Mouse (Mus musculus): Measurements from ENCODE around the gene Rbbp6. TPM values are rescaled to one million over a fixed set of nuclear protein-coding genes. Genes with fewer than 3 reads are reported as not detected.

The Rbbp6 gene
- polyA plus RNA-seq, 1 experiment from 2014 or later: 37.1 TPM

DNA sequence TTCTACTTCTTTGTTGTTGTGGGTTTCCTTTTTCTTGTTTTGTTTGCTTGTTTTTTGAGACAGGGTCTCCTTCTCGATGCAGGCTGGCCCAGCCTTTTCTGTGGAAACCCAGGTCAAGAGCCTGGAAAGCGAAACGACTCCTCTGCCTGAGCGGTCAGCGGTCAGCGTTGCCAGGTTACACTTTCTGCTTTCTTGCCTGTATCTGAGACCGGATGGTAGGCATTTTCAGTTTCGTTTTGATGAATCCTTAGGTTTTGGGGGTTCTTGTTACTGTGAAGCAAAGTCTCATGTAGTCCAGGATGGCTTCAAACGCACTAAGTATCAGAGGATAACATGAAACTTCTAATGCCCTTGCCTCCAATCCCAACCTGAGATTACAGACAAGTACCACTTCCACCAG lies 59.6 kb downstream of the Rbbp6 start:
- ATAC-seq (ENCODE audit: low read depth): no peak
- Histone ChIP-seq H3K4me1 (ENCODE audit: control insufficient read depth, insufficient read depth, low read length) (no peaks in the 10 kb centered on the region), H3K9me3 (ENCODE audit: control insufficient read depth, low read length) (no peaks in the 10 kb centered on the region), H3K27ac (ENCODE audit: low read depth, low read length) (no peak overlapping the region), H3K27me3 (ENCODE audit: control insufficient read depth, insufficient read depth, low read length) (no peaks in the 10 kb centered on the region), H3K4me2 (ENCODE audit: low read depth, low read length) (no peak overlapping the region), H3K4me3 (ENCODE audit: low read depth, low read length) (no peak overlapping the region), H3K36me3 (ENCODE audit: control insufficient read depth, insufficient read depth, low read length) (no peaks in the 10 kb centered on the region), H3K9ac (replicated peaks; ENCODE audit: low read depth, low read length) (no peak overlapping the region)
- 66% methylated on average over 9 of the region's 9 CpGs for WGBS

DNA sequence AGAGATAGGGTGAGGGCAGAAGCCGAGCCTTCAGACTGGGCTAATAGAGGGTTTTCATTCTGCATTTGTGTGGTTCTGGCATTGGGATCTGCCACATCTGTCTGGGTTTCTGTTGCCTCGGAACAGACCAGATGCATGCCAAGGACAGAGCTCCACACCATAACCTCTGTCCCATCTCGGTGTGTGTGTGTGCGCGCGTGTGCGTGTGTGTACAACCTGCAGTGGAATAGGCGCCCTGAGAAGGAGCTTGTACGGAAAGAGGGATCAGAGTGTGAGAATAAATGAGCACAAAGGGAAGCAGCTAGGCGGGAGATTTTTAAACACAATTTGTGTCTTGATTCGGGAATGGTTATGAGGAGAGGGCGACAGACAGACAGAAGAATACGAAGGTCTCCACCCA lies 64.8 kb downstream of the Rbbp6 start:
- Histone ChIP-seq H3K4me1 (ENCODE audit: control insufficient read depth, insufficient read depth, low read length) (peaks cover 8% of the 10 kb centered on the region), H3K27me3 (ENCODE audit: control insufficient read depth, insufficient read depth, low read length) (no peaks in the 10 kb centered on the region), H3K9me3 (ENCODE audit: control insufficient read depth, low read length) (no peaks in the 10 kb centered on the region), H3K4me2 (ENCODE audit: low read depth, low read length) (peak overlapping the region; percentile 81), H3K9ac (replicated peaks; ENCODE audit: low read depth, low read length) (peak overlapping the region; percentile 64), H3K4me3 (ENCODE audit: low read depth, low read length) (peak overlapping the region; percentile 41), H3K27ac (ENCODE audit: low read depth, low read length) (peak overlapping the region; percentile 76), H3K36me3 (ENCODE audit: control insufficient read depth, insufficient read depth, low read length) (no peaks in the 10 kb centered on the region)
- 13% methylated on average over 13 of the region's 13 CpGs for WGBS
- peak; percentile 35 for ATAC-seq (ENCODE audit: low read depth)

DNA sequence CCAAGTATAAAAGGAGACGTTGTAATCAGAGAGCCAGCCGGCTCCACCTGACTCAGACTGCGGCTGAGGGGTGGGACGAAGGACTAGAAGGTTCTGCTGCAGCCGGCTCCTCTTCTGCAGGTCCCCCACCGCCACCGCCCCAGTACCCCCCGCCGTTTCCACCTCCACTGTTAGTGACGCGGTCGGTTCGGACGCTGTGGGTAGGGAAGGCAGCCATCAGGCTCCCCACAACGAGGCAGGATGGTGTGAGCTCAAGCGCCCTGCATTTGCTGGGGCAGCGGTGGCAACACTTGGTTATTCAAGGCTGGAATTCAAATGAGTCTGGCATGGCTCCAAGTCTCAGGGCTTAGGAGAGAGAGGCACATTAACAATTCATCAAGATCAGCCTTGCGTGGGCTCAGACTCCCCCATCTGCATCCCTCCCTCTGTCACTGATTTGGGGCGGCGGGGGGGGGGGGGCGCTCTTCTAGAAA lies 65.3 kb downstream of the Rbbp6 start:
- Histone ChIP-seq H3K36me3 (ENCODE audit: control insufficient read depth, insufficient read depth, low read length) (no peaks in the 10 kb centered on the region), H3K4me1 (ENCODE audit: control insufficient read depth, insufficient read depth, low read length) (peaks cover 8% of the 10 kb centered on the region), H3K4me3 (ENCODE audit: low read depth, low read length) (peak overlapping the region; percentile 41), H3K9me3 (ENCODE audit: control insufficient read depth, low read length) (no peaks in the 10 kb centered on the region), H3K4me2 (ENCODE audit: low read depth, low read length) (peak overlapping the region; percentile 81), H3K9ac (replicated peaks; ENCODE audit: low read depth, low read length) (peak overlapping the region; percentile 64), H3K27me3 (ENCODE audit: control insufficient read depth, insufficient read depth, low read length) (no peaks in the 10 kb centered on the region), H3K27ac (ENCODE audit: low read depth, low read length) (peak overlapping the region; percentile 76)
- under 1% methylated on average over 20 of the region's 21 CpGs for WGBS
- peak; percentile 84 for ATAC-seq (ENCODE audit: low read depth)

DNA sequence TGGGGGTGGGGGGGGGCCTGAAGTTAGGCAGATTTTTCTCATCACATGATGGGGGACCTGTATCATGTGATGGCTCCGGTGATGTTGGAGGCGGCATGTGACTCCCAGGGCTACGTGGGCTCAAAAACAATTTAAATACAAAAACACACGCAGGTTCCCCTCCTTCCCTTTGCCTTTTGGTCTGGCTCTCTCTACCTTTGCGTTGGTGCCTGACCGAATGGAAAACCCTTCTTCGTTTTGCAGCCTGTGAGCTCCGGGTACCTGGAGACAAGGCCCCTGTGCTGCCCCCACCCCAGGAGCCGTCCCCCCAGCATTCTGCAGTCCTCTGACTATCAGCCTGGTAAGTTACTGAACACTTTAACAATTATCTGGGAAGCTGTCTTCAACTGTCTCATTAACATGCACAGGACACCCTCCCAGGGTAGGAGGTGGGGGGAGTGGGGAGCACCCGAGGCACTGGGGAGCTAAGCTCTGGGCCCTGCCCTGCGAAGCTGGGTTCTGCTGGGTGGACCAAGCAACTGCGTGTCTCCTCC lies 65.8 kb downstream of the Rbbp6 start:
- under 1% methylated on average over 12 of the region's 12 CpGs for WGBS
- Histone ChIP-seq H3K27me3 (ENCODE audit: control insufficient read depth, insufficient read depth, low read length) (no peaks in the 10 kb centered on the region), H3K9ac (replicated peaks; ENCODE audit: low read depth, low read length) (peak overlapping the region; percentile 64), H3K4me1 (ENCODE audit: control insufficient read depth, insufficient read depth, low read length) (peaks cover 8% of the 10 kb centered on the region), H3K36me3 (ENCODE audit: control insufficient read depth, insufficient read depth, low read length) (no peaks in the 10 kb centered on the region), H3K4me3 (ENCODE audit: low read depth, low read length) (peak overlapping the region; percentile 41), H3K4me2 (ENCODE audit: low read depth, low read length) (peak overlapping the region; percentile 81), H3K27ac (ENCODE audit: low read depth, low read length) (peak overlapping the region; percentile 76), H3K9me3 (ENCODE audit: control insufficient read depth, low read length) (no peaks in the 10 kb centered on the region)
- peak; percentile 77 for ATAC-seq (ENCODE audit: low read depth)

DNA sequence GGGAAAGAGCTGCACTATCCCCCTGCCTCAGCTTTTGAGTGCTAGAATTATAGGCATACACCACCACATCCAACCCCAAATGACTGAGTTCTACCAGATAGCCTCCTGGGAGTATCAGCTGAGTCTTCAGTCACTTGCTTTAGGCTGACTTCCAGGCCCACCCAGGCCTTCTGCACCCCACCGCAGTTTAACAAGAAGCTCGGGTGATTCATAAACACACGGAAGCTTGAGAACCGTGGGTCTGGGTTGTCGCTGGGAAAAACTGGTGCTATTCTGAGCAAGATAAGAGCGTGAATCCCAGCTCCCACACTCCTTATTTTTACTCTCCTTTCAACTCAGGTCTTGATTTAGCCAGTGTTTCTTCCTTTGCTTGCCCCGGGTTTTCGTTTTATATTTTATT lies 69.8 kb downstream of the Rbbp6 start:
- Histone ChIP-seq H3K27me3 (ENCODE audit: control insufficient read depth, insufficient read depth, low read length) (no peaks in the 10 kb centered on the region), H3K4me1 (ENCODE audit: control insufficient read depth, insufficient read depth, low read length) (peaks cover 6% of the 10 kb centered on the region), H3K36me3 (ENCODE audit: control insufficient read depth, insufficient read depth, low read length) (no peaks in the 10 kb centered on the region), H3K9me3 (ENCODE audit: control insufficient read depth, low read length) (no peaks in the 10 kb centered on the region), H3K4me3 (ENCODE audit: low read depth, low read length) (no peak overlapping the region), H3K4me2 (ENCODE audit: low read depth, low read length) (no peak overlapping the region), H3K9ac (replicated peaks; ENCODE audit: low read depth, low read length) (no peak overlapping the region), H3K27ac (ENCODE audit: low read depth, low read length) (no peak overlapping the region)
- 89% methylated on average over 8 of the region's 8 CpGs for WGBS
- ATAC-seq (ENCODE audit: low read depth): no peak

DNA sequence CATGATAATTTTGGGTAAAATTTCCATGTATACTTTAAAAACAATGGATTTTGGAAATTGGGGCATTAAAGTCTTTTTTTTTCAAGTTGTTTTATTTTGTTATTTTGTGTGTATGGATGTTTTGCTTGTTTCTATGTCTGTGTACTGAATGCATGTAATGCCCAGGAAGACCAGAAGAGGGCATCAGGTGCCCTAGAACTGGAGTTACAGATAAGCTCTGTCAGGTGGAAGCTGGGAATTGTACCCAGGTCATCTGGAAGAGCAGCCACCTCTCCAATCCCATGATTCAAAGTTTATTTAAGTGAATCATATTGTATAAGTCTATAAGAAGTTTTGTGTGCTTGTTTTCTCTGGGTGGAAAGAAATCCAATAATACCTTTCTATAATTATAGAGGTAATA lies 73.8 kb downstream of the Rbbp6 start:
- no peak overlapping the region for H3K4me2 ChIP-seq (ENCODE audit: low read depth, low read length)
- no peaks in the 10 kb centered on the region for H3K27me3 ChIP-seq (ENCODE audit: control insufficient read depth, insufficient read depth, low read length)
- no peaks in the 10 kb centered on the region for H3K36me3 ChIP-seq (ENCODE audit: control insufficient read depth, insufficient read depth, low read length)
- no peak for ATAC-seq (ENCODE audit: low read depth)
- no peak overlapping the region for H3K9ac ChIP-seq (replicated peaks; ENCODE audit: low read depth, low read length)
- no peak overlapping the region for H3K4me3 ChIP-seq (ENCODE audit: low read depth, low read length)
- no peaks in the 10 kb centered on the region for H3K9me3 ChIP-seq (ENCODE audit: control insufficient read depth, low read length)
- no peaks in the 10 kb centered on the region for H3K4me1 ChIP-seq (ENCODE audit: control insufficient read depth, insufficient read depth, low read length)
- no peak overlapping the region for H3K27ac ChIP-seq (ENCODE audit: low read depth, low read length)

DNA sequence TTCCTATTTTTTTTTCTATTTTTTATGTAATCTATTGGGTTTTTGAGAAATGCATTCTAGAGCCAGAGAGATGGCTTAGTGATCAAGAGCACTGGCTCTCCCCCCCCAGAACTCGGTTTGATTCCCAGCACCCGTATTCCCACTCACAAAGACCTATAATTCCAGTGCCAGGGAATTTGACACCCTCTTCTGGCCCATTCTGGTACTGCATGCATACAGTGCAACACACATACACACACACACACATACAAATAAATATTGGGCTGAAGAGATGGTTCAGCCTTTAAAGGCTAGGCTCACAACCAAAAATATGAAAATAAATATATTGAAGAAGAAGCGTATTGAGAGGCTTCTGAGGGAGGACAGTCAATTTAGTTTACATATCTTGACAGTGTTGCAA lies 79.7 kb downstream of the Rbbp6 start:
- Histone ChIP-seq H3K27me3 (ENCODE audit: control insufficient read depth, insufficient read depth, low read length) (no peaks in the 10 kb centered on the region), H3K9me3 (ENCODE audit: control insufficient read depth, low read length) (no peaks in the 10 kb centered on the region), H3K36me3 (ENCODE audit: control insufficient read depth, insufficient read depth, low read length) (no peaks in the 10 kb centered on the region), H3K4me3 (ENCODE audit: low read depth, low read length) (no peak overlapping the region), H3K4me1 (ENCODE audit: control insufficient read depth, insufficient read depth, low read length) (no peaks in the 10 kb centered on the region), H3K27ac (ENCODE audit: low read depth, low read length) (no peak overlapping the region), H3K9ac (replicated peaks; ENCODE audit: low read depth, low read length) (no peak overlapping the region), H3K4me2 (ENCODE audit: low read depth, low read length) (no peak overlapping the region)
- 91% methylated on average over 3 of the region's 3 CpGs for WGBS
- ATAC-seq (ENCODE audit: low read depth): no peak

DNA sequence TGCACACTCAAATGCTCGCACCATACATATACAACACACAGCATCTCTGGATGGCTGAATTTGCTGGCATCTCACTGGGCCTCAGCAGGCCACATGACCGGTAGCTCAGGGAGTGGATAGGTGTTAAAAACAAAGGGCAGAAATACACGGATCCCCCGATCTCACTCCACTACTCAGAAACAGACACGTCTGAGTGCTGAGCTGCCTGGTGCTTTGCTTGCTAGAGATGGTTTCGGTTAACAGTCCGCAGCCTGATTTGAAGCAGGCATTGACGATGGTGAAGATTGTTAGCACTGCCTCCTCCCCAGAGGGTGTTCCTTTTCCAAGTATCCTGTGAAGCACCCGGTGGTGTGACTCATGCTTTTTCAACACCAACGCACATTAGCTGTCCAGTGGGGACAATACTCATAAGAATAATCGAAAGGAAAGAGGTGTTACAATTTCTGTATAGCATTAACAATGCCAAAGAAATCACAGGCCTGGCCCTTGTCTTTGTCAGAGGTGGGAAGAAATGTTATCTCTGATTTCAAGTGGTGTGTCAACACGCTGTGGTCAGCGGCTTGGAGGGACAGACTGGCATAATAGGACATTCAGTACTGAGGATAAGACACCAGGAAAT lies 81.1 kb downstream of the Rbbp6 start:
- 75% methylated on average over 13 of the region's 13 CpGs for WGBS
- no peaks in the 10 kb centered on the region for H3K9me3 ChIP-seq (ENCODE audit: control insufficient read depth, low read length)
- H3K4me2 ChIP-seq (ENCODE audit: low read depth, low read length): no peak overlapping the region
- no peaks in the 10 kb centered on the region for H3K36me3 ChIP-seq (ENCODE audit: control insufficient read depth, insufficient read depth, low read length)
- ATAC-seq (ENCODE audit: low read depth): no peak
- no peak overlapping the region for H3K27ac ChIP-seq (ENCODE audit: low read depth, low read length)
- no peak overlapping the region for H3K9ac ChIP-seq (replicated peaks; ENCODE audit: low read depth, low read length)
- no peaks in the 10 kb centered on the region for H3K4me1 ChIP-seq (ENCODE audit: control insufficient read depth, insufficient read depth, low read length)
- H3K27me3 ChIP-seq (ENCODE audit: control insufficient read depth, insufficient read depth, low read length): no peaks in the 10 kb centered on the region
- no peak overlapping the region for H3K4me3 ChIP-seq (ENCODE audit: low read depth, low read length)
